Mouse (Mus musculus): Measurements from ENCODE around the gene Hemgn. TPM values are rescaled to one million over a fixed set of nuclear protein-coding genes. Genes with fewer than 3 reads are reported as not detected.

Gene Hemgn
- polyA plus RNA-seq, 1 experiment from 2014 or later, result 13.5 TPM

DNA sequence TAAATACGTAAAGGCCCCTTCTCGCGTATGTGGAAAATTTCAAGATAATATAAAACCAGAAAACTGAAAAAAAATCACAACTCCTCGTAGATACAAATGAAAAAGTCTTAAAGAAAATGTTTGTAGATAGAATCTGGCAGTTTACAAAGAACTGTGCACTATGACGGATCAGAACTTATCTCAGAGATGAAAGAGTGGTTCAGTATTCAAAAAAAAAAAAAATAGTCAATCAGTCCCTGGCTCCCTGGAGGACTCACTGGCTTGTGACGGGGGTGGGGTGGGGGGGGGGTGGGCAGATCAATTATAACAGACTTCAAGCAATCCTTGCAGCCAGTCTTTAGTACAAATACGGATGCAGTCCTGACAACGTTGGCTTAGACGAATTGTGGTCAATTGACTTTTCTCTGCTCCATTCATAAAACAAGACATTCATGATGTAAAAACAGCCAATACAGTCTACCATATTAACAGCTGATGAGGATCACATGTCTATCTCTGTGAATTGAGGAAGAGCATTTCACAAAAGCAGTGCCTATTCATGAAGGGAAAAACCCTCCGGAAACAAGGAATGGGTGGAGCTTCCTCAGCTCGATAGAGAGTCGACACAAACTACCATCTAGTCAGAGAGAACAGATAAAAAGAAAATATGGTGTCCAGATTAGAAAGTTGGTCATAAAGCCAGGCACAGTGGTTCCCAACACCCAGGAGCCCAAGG, 53.6 kb downstream of the Hemgn start:
- Histone ChIP-seq H3K27me3 (ENCODE audit: control insufficient read depth, insufficient read depth, low read length) (0 out of 2 replicates have a peak, but pooled peaks cover 2% of the 10 kb centered on the region), H3K36me3 (ENCODE audit: control insufficient read depth, insufficient read depth, low read length) (no peaks in the 10 kb centered on the region), H3K9me3 (ENCODE audit: control insufficient read depth, low read length) (no peaks in the 10 kb centered on the region), H3K4me3 (ENCODE audit: low read depth, low read length) (no peak overlapping the region), H3K27ac (replicated peaks; ENCODE audit: low read depth, low read length) (no peak overlapping the region), H3K4me1 (ENCODE audit: control insufficient read depth, insufficient read depth, low read length) (no peaks in the 10 kb centered on the region), H3K4me2 (ENCODE audit: low read depth, severe bottlenecking) (no peak overlapping the region), H3K9ac (ENCODE audit: low read length) (no peak overlapping the region)
- ATAC-seq (ENCODE audit: insufficient number of reproducible peaks, low FRiP score, low TSS enrichment, low read depth) (no peak), DNase-seq (ENCODE audit: low spot score) (no peak)
- 84% methylated on average over 12 of the region's 12 CpGs for WGBS

DNA sequence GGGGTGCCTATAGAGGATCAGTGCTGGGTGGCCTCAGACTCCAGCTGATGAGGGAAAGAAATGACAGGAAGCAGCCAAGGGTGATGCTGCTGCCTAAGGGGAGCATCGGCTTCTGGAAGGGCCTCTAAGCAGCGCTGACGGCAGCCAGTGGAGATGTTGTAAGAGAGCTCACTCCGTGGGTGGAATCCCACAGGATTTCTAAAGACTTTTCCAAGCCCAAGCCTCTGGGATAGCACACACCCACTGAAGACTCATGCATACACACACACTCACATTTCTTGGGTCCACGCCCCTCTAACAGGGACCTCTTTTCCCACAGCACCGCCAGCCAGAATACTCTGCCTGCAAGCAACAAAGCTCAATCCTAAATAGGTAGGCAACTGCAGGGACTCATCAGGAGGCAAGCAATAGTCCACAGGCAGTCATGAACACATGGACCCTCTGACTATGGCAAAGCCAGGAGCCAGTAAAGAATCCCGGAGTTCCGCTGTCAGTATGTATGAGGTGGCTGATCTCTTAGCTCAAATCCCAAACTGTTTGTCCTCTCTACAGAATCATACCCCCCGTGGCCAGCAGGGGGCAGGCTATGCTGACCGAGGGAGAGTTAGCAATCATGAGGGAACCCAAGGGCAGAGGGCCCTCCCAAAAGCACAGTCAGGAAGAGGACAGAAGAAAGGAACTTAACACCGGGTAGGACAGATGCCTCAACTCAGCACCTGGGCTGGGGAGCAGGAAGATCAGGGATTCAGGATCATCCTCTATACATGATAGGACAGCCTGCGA, 56.8 kb downstream of the Hemgn start:
- 48% methylated on average over 12 of the region's 12 CpGs for WGBS
- Histone ChIP-seq H3K27me3 (ENCODE audit: control insufficient read depth, insufficient read depth, low read length) (peaks cover 8% of the 10 kb centered on the region; the same call in 1 of the 2 replicates), H3K4me2 (ENCODE audit: low read depth, severe bottlenecking) (no peak overlapping the region), H3K4me1 (ENCODE audit: control insufficient read depth, insufficient read depth, low read length) (peaks cover 6% of the 10 kb centered on the region; the same call in 1 of the 2 replicates), H3K27ac (replicated peaks; ENCODE audit: low read depth, low read length) (no peak overlapping the region), H3K36me3 (ENCODE audit: control insufficient read depth, insufficient read depth, low read length) (no peaks in the 10 kb centered on the region), H3K9ac (ENCODE audit: low read length) (no peak overlapping the region), H3K4me3 (ENCODE audit: low read depth, low read length) (no peak overlapping the region), H3K9me3 (ENCODE audit: control insufficient read depth, low read length) (no peaks in the 10 kb centered on the region)
- DNase-seq (ENCODE audit: low spot score) (peak; percentile 84), ATAC-seq (ENCODE audit: insufficient number of reproducible peaks, low FRiP score, low TSS enrichment, low read depth) (no peak)

DNA sequence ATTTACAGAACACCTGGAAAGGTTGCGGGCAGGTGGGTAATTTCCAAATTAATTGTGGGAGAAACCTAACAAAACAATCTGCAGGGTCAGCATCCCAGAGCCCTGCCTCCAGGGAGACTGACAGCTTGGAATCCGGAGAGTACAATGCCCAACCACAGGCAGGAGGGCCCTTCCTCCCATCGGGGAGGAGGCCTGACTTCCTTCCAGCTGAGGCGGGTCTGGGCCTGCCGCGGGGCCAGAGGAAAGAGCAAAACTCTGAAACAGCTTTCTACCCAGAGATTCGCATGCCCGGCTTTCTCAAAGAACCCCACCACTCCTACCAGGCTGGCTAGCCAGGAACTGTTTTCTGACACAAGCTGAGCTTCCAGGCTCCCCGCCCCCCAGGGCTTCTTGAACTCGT, 60.3 kb downstream of the Hemgn start:
- DNase-seq (ENCODE audit: low spot score) (no peak), ATAC-seq (ENCODE audit: insufficient number of reproducible peaks, low FRiP score, low TSS enrichment, low read depth) (no peak)
- no peak overlapping the region for H3K9ac ChIP-seq (ENCODE audit: low read length)
- peaks cover 6% of the 10 kb centered on the region; the same call in 1 of the 2 replicates for H3K4me1 ChIP-seq (ENCODE audit: control insufficient read depth, insufficient read depth, low read length)
- H3K27me3 ChIP-seq (ENCODE audit: control insufficient read depth, insufficient read depth, low read length), result peaks cover 38% of the 10 kb centered on the region
- no peaks in the 10 kb centered on the region for H3K9me3 ChIP-seq (ENCODE audit: control insufficient read depth, low read length)
- H3K4me2 ChIP-seq (ENCODE audit: low read depth, severe bottlenecking), result 0 out of 2 replicates have a peak overlapping the region, but pooled peaks have one; percentile 2
- no peak overlapping the region for H3K27ac ChIP-seq (replicated peaks; ENCODE audit: low read depth, low read length)
- 14% methylated on average over 10 of the region's 10 CpGs for WGBS
- H3K4me3 ChIP-seq (ENCODE audit: low read depth, low read length), result no peak overlapping the region
- H3K36me3 ChIP-seq (ENCODE audit: control insufficient read depth, insufficient read depth, low read length), result no peaks in the 10 kb centered on the region

DNA sequence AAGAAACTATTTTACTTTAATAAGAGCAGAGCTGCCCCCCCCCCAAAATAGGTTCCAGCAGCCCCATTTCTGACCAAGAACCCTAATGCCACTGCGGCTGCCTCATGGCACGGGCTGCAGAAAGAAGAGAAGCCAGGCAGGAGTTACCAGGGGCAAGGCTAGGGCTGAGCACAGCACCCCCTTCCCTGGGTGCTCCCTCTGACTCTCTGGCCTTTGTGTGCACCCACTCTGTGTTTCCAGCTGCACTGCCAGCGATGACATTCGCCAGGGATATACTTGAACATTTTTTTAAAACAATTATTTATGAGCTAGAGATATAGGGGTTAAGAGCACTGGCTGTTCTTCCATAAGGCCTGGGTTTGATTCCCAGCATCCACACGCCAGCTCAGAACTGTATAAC, 63.8 kb downstream of the Hemgn start:
- peaks cover 6% of the 10 kb centered on the region; the same call in 1 of the 2 replicates for H3K4me1 ChIP-seq (ENCODE audit: control insufficient read depth, insufficient read depth, low read length)
- DNase-seq (ENCODE audit: low spot score) (peak; percentile 21), ATAC-seq (ENCODE audit: insufficient number of reproducible peaks, low FRiP score, low TSS enrichment, low read depth) (no peak)
- WGBS, result 40% methylated on average over 5 of the region's 5 CpGs
- H3K4me2 ChIP-seq (ENCODE audit: low read depth, severe bottlenecking), result no peak overlapping the region
- no peak overlapping the region for H3K27ac ChIP-seq (replicated peaks; ENCODE audit: low read depth, low read length)
- H3K36me3 ChIP-seq (ENCODE audit: control insufficient read depth, insufficient read depth, low read length), result no peaks in the 10 kb centered on the region
- H3K4me3 ChIP-seq (ENCODE audit: low read depth, low read length), result no peak overlapping the region
- H3K27me3 ChIP-seq (ENCODE audit: control insufficient read depth, insufficient read depth, low read length), result peaks cover 67% of the 10 kb centered on the region
- H3K9ac ChIP-seq (ENCODE audit: low read length), result no peak overlapping the region
- no peaks in the 10 kb centered on the region for H3K9me3 ChIP-seq (ENCODE audit: control insufficient read depth, low read length)

DNA sequence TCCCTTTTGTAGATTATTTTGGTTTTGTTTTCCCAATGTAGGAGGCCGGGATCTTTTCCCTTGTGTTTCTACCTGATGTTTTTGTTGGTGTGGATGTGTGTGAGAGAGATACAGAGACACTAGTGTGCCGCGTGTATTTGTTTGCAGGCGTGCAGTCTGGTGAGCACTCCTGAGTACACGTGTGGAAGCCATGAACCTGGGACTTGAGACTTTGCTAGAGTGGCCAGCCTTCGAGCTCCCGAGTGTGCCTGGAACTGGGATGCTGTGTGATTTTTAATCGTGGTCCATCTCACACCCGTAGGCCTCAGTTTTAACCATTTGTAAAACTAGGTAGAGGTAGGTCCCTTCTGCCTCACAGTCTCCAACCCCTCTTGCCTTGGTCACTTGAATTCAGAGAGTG, 64.4 kb downstream of the Hemgn start:
- Histone ChIP-seq H3K4me2 (ENCODE audit: low read depth, severe bottlenecking) (no peak overlapping the region), H3K9ac (ENCODE audit: low read length) (no peak overlapping the region), H3K27ac (replicated peaks; ENCODE audit: low read depth, low read length) (no peak overlapping the region), H3K4me3 (ENCODE audit: low read depth, low read length) (no peak overlapping the region), H3K9me3 (ENCODE audit: control insufficient read depth, low read length) (no peaks in the 10 kb centered on the region), H3K27me3 (ENCODE audit: control insufficient read depth, insufficient read depth, low read length) (peaks cover 73% of the 10 kb centered on the region), H3K4me1 (ENCODE audit: control insufficient read depth, insufficient read depth, low read length) (peaks cover 6% of the 10 kb centered on the region; the same call in 1 of the 2 replicates), H3K36me3 (ENCODE audit: control insufficient read depth, insufficient read depth, low read length) (no peaks in the 10 kb centered on the region)
- ATAC-seq (ENCODE audit: insufficient number of reproducible peaks, low FRiP score, low TSS enrichment, low read depth) (no peak), DNase-seq (ENCODE audit: low spot score) (no peak)
- WGBS, result 27% methylated on average over 9 of the region's 9 CpGs

DNA sequence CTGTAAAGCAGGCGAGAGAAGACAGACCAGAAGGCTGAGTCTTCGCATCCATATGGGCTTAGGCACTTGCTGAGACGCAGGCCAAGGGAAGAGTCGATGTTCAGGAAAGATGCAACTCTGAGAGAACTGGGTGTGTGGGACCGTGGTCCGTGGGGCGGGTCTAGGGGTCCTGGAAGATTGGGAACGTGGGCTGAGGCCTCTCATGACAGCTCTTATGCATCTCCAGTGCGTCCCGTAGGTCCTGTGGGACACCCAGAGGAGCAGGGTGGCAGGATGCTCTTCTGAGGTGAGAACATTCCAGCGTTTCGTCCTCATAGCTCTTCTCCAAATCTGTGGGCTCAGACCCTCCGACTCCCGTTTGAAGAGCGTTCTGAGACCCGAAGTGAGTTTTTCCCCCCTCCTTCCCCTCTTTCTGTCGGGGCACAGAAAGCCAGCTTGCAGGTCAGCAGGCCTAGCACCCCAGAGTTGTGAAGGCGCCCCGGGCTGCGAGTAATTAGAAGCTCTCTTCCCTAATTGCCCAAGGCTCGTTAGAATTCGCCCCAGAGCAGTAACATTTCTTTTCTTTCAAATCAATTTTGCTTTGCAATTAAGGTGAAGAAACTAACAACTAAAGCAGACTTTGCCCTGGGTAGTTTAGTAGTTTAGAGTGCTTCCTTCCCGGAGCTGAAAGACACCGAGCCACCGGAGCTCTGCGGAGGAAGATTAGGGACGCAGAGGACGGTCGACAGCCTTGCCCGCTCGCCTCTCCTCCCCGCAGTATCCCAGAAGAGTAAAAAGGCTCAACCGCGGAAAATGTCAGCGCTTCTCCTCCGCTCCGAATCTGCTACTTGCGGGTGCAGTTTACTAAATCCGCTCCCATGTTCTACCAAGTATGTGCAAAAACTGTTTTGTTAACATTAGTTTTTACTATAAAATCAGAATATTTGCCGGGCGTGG, 65.5 kb downstream of the Hemgn start:
- Histone ChIP-seq H3K9ac (ENCODE audit: low read length) (no peak overlapping the region), H3K4me1 (ENCODE audit: control insufficient read depth, insufficient read depth, low read length) (no peaks in the 10 kb centered on the region), H3K27ac (replicated peaks; ENCODE audit: low read depth, low read length) (no peak overlapping the region), H3K27me3 (ENCODE audit: control insufficient read depth, insufficient read depth, low read length) (peaks cover 83% of the 10 kb centered on the region), H3K9me3 (ENCODE audit: control insufficient read depth, low read length) (no peaks in the 10 kb centered on the region), H3K4me2 (ENCODE audit: low read depth, severe bottlenecking) (no peak overlapping the region), H3K36me3 (ENCODE audit: control insufficient read depth, insufficient read depth, low read length) (no peaks in the 10 kb centered on the region), H3K4me3 (ENCODE audit: low read depth, low read length) (no peak overlapping the region)
- peak; percentile 52 for DNase-seq (ENCODE audit: low spot score)
- no peak for ATAC-seq (ENCODE audit: insufficient number of reproducible peaks, low FRiP score, low TSS enrichment, low read depth)
- WGBS, result 1% methylated on average over 41 of the region's 41 CpGs

DNA sequence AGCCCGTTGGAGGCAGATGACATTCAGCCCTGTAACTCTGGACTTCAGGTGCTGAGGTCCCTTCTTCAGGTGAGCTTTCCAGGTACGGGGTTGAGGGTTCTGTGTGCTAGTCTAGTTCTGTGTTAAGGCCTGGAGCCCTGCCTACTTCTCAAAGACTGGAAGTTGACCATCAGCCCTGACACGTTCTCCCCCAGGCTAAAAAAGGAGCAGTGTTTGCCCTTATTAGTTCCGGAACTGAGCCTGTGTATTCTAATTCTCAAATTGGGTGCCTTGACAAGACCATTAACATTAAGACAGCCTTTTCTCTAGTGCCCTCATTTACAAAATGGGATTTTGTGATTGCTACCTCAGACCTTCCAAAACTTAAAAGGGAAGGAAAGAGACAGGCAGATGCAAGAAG, 66.2 kb downstream of the Hemgn start:
- DNase-seq (ENCODE audit: low spot score), result peak; percentile 42
- H3K9ac ChIP-seq (ENCODE audit: low read length), result no peak overlapping the region

DNA sequence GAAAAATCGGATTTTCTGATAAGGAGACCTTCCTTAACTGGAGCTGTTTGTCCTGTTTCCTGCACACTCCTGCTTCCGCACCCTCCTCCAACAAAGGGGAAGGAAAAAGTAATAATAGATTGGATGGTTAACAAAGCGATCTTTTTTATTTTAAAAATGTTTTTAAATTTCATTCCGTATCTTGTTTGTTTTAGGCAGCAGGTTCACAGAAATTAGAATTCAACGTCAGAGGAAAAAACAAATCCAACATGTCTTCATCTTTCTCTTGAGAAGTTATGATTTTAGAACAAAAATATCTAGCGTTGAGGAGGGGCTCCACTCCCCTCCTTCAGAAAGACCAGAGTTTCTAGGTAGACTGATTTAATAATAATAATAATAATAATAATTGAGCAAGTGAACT, 67.1 kb downstream of the Hemgn start:
- Histone ChIP-seq H3K4me1 (ENCODE audit: control insufficient read depth, insufficient read depth, low read length) (no peaks in the 10 kb centered on the region), H3K36me3 (ENCODE audit: control insufficient read depth, insufficient read depth, low read length) (no peaks in the 10 kb centered on the region), H3K4me3 (ENCODE audit: low read depth, low read length) (no peak overlapping the region), H3K9me3 (ENCODE audit: control insufficient read depth, low read length) (no peaks in the 10 kb centered on the region), H3K27ac (replicated peaks; ENCODE audit: low read depth, low read length) (no peak overlapping the region), H3K9ac (ENCODE audit: low read length) (no peak overlapping the region), H3K27me3 (ENCODE audit: control insufficient read depth, insufficient read depth, low read length) (peaks cover 90% of the 10 kb centered on the region), H3K4me2 (ENCODE audit: low read depth, severe bottlenecking) (no peak overlapping the region)
- ATAC-seq (ENCODE audit: insufficient number of reproducible peaks, low FRiP score, low TSS enrichment, low read depth) (no peak), DNase-seq (ENCODE audit: low spot score) (no peak)
- 26% methylated on average over 6 of the region's 6 CpGs for WGBS

More for the DNA sequence above, 66.2 kb downstream of the Hemgn start:
- Histone ChIP-seq H3K4me2 (ENCODE audit: low read depth, severe bottlenecking) (no peak overlapping the region), H3K36me3 (ENCODE audit: control insufficient read depth, insufficient read depth, low read length) (no peaks in the 10 kb centered on the region), H3K9me3 (ENCODE audit: control insufficient read depth, low read length) (no peaks in the 10 kb centered on the region), H3K27me3 (ENCODE audit: control insufficient read depth, insufficient read depth, low read length) (peaks cover 88% of the 10 kb centered on the region), H3K27ac (replicated peaks; ENCODE audit: low read depth, low read length) (no peak overlapping the region), H3K4me3 (ENCODE audit: low read depth, low read length) (no peak overlapping the region), H3K4me1 (ENCODE audit: control insufficient read depth, insufficient read depth, low read length) (no peaks in the 10 kb centered on the region)
- WGBS, result 8% methylated on average over 4 of the region's 4 CpGs
- no peak for ATAC-seq (ENCODE audit: insufficient number of reproducible peaks, low FRiP score, low TSS enrichment, low read depth)

Measured in limb, embryonic 11.5 days (tissue).